Mouse (Mus musculus): Measurements from ENCODE around the gene Pip5k1c. TPM values are rescaled to one million over a fixed set of nuclear protein-coding genes. Genes with fewer than 3 reads are reported as not detected.
A peak's percentile ranks its signal among the peaks of the same experiment; 100 is the strongest.

Gene Pip5k1c
- polyA plus RNA-seq, 1 experiment from 2014 or later, result 76.4 TPM

- Histone ChIP-seq H3K27ac (ENCODE audit: low read depth, low read length) (no peak overlapping the region), H3K4me3 (ENCODE audit: low read depth, low read length) (peak overlapping the region; percentile 18; the same call in 1 of the 2 replicates), H3K4me2 (ENCODE audit: low read length) (peak overlapping the region; percentile 47), H3K27me3 (replicated peaks; ENCODE audit: control insufficient read depth, insufficient read depth, low read length) (peaks cover 27% of the 10 kb centered on the region), H3K9ac (ENCODE audit: low read length) (peak overlapping the region; percentile 52), H3K9me3 (replicated peaks; ENCODE audit: control insufficient read depth, low read length) (no peaks in the 10 kb centered on the region), H3K4me1 (ENCODE audit: control insufficient read depth, insufficient read depth, low read length) (peaks cover 16% of the 10 kb centered on the region), H3K36me3 (ENCODE audit: control insufficient read depth, insufficient read depth, low read length) (peaks cover 31% of the 10 kb centered on the region)
- ATAC-seq, result no peak
- 12% methylated on average over 53 of the region's 54 CpGs for WGBS
- DNase-seq (ENCODE audit: low spot score), result no peak
These were observed 70.9 kb downstream of the Pip5k1c start for GRCm38 (mm10) chr10:81363436-81364346.

GRCm38 (mm10) chr10:81364666-81365065 lies 71.9 kb downstream of the Pip5k1c start:
- Histone ChIP-seq H3K27ac (ENCODE audit: low read depth, low read length) (no peak overlapping the region), H3K9me3 (replicated peaks; ENCODE audit: control insufficient read depth, low read length) (no peaks in the 10 kb centered on the region), H3K27me3 (replicated peaks; ENCODE audit: control insufficient read depth, insufficient read depth, low read length) (peaks cover 27% of the 10 kb centered on the region), H3K36me3 (ENCODE audit: control insufficient read depth, insufficient read depth, low read length) (peaks cover 41% of the 10 kb centered on the region), H3K9ac (ENCODE audit: low read length) (peak overlapping the region; percentile 52; the same call in 1 of the 2 replicates), H3K4me2 (ENCODE audit: low read length) (peak overlapping the region; percentile 47), H3K4me1 (ENCODE audit: control insufficient read depth, insufficient read depth, low read length) (peaks cover 16% of the 10 kb centered on the region), H3K4me3 (ENCODE audit: low read depth, low read length) (peak overlapping the region; percentile 18)
- WGBS, result 9% methylated on average over 28 of the region's 28 CpGs
- DNase-seq (ENCODE audit: low spot score) (no peak), ATAC-seq (peak; percentile 9; the same call in 1 of the 2 replicates)

GRCm38 (mm10) chr10:81365073-81365472 lies 72.3 kb downstream of the Pip5k1c start:
- WGBS, result 24% methylated on average over 4 of the region's 4 CpGs
- Histone ChIP-seq H3K9ac (ENCODE audit: low read length) (no peak overlapping the region), H3K27ac (ENCODE audit: low read depth, low read length) (no peak overlapping the region), H3K4me2 (ENCODE audit: low read length) (no peak overlapping the region; the same call in 1 of the 2 replicates), H3K9me3 (replicated peaks; ENCODE audit: control insufficient read depth, low read length) (no peaks in the 10 kb centered on the region), H3K27me3 (replicated peaks; ENCODE audit: control insufficient read depth, insufficient read depth, low read length) (peaks cover 27% of the 10 kb centered on the region), H3K4me3 (ENCODE audit: low read depth, low read length) (no peak overlapping the region), H3K4me1 (ENCODE audit: control insufficient read depth, insufficient read depth, low read length) (peaks cover 16% of the 10 kb centered on the region), H3K36me3 (ENCODE audit: control insufficient read depth, insufficient read depth, low read length) (peaks cover 45% of the 10 kb centered on the region)
- DNase-seq (ENCODE audit: low spot score), result no peak
- ATAC-seq, result peak; percentile 14; the same call in 1 of the 2 replicates

- H3K4me2 ChIP-seq (ENCODE audit: low read length), result peak within 1 kb of the TSS; percentile 47
- H3K4me1 ChIP-seq (ENCODE audit: control insufficient read depth, insufficient read depth, low read length), result peaks cover 16% of the 10 kb centered on the region
- ATAC-seq (peak; percentile 11; the same call in 1 of the 2 replicates), DNase-seq (ENCODE audit: low spot score) (no peak)
- WGBS, result 13% methylated on average over 12 of the region's 12 CpGs
- no peaks in the 10 kb centered on the region for H3K9me3 ChIP-seq (replicated peaks; ENCODE audit: control insufficient read depth, low read length)
- H3K27me3 ChIP-seq (replicated peaks; ENCODE audit: control insufficient read depth, insufficient read depth, low read length), result peaks cover 27% of the 10 kb centered on the region
- peaks cover 53% of the 10 kb centered on the region for H3K36me3 ChIP-seq (ENCODE audit: control insufficient read depth, insufficient read depth, low read length)
- H3K4me3 ChIP-seq (ENCODE audit: low read depth, low read length), result peak within 1 kb of the TSS; percentile 18
- no peak within 1 kb of the TSS for H3K9ac ChIP-seq (ENCODE audit: low read length)
- no peak within 1 kb of the TSS for H3K27ac ChIP-seq (ENCODE audit: low read depth, low read length)
These were observed 73.1 kb downstream of the Pip5k1c start, which contains the start of gene 4930404N11Rik for GRCm38 (mm10) chr10:81365672-81366476. 4930404N11Rik (minus strand) TSS chr10:81365816.

- Histone ChIP-seq H3K27ac (ENCODE audit: low read depth, low read length) (no peak overlapping the region), H3K4me3 (ENCODE audit: low read depth, low read length) (no peak overlapping the region), H3K27me3 (replicated peaks; ENCODE audit: control insufficient read depth, insufficient read depth, low read length) (peaks cover 27% of the 10 kb centered on the region), H3K4me1 (ENCODE audit: control insufficient read depth, insufficient read depth, low read length) (peaks cover 16% of the 10 kb centered on the region), H3K4me2 (ENCODE audit: low read length) (no peak overlapping the region), H3K9me3 (replicated peaks; ENCODE audit: control insufficient read depth, low read length) (no peaks in the 10 kb centered on the region), H3K9ac (ENCODE audit: low read length) (no peak overlapping the region), H3K36me3 (ENCODE audit: control insufficient read depth, insufficient read depth, low read length) (peaks cover 61% of the 10 kb centered on the region)
- ATAC-seq, result no peak
- no peak for DNase-seq (ENCODE audit: low spot score)
- 82% methylated on average over 6 of the region's 6 CpGs for WGBS
These were observed 73.9 kb downstream of the Pip5k1c start for GRCm38 (mm10) chr10:81366477-81367206.

- Histone ChIP-seq H3K9me3 (replicated peaks; ENCODE audit: control insufficient read depth, low read length) (no peaks in the 10 kb centered on the region), H3K27ac (ENCODE audit: low read depth, low read length) (no peak overlapping the region), H3K4me3 (ENCODE audit: low read depth, low read length) (no peak overlapping the region), H3K9ac (ENCODE audit: low read length) (no peak overlapping the region), H3K4me2 (ENCODE audit: low read length) (no peak overlapping the region), H3K27me3 (replicated peaks; ENCODE audit: control insufficient read depth, insufficient read depth, low read length) (peaks cover 27% of the 10 kb centered on the region), H3K4me1 (ENCODE audit: control insufficient read depth, insufficient read depth, low read length) (peaks cover 16% of the 10 kb centered on the region), H3K36me3 (ENCODE audit: control insufficient read depth, insufficient read depth, low read length) (peaks cover 62% of the 10 kb centered on the region)
- ATAC-seq, result no peak
- 80% methylated on average over 6 of the region's 6 CpGs for whole genome bisulfite sequencing
- DNase-seq (ENCODE audit: low spot score), result no peak
These were observed 74.4 kb downstream of the Pip5k1c start for GRCm38 (mm10) chr10:81367207-81367495.

Small RNA genes lying within 50 kb of the gene (microRNA-seq; reads per million reads assigned to microRNA genes)
- gene Mir3057, result 7.9 reads per million, percentile 30 among the genes with 10 or more reads in this experiment

Other genes with a start within 250 kb of the Pip5k1c start
- gene Sgta, start 232.8 kb upstream of the Pip5k1c start, polyA plus RNA-seq (2014; fragmentation: Nextera tagmentation; extraction: Ambion mirVana), result 304 and 312 TPM in 2 replicates
- 38.9 and 45.6 TPM in 2 replicates for gene Thop1, start 222.9 kb upstream of the Pip5k1c start, polyA plus RNA-seq (2014; fragmentation: Nextera tagmentation; extraction: Ambion mirVana)
- 0.14 and 0.25 TPM in 2 replicates for gene Creb3l3, start 194.1 kb upstream of the Pip5k1c start, polyA plus RNA-seq (2014; fragmentation: Nextera tagmentation; extraction: Ambion mirVana)
- 180 and 203 TPM in 2 replicates for gene Map2k2, start 187.0 kb upstream of the Pip5k1c start, polyA plus RNA-seq (2014; fragmentation: Nextera tagmentation; extraction: Ambion mirVana)
- gene Zbtb7a, start 157.7 kb upstream of the Pip5k1c start, polyA plus RNA-seq (2014; fragmentation: Nextera tagmentation; extraction: Ambion mirVana), result 6.2 and 8.2 TPM in 2 replicates
- 44.0 and 45.5 TPM in 2 replicates for gene Pias4, start 125.0 kb upstream of the Pip5k1c start, polyA plus RNA-seq (2014; fragmentation: Nextera tagmentation; extraction: Ambion mirVana)
- gene Eef2, start 116.3 kb upstream of the Pip5k1c start, polyA plus RNA-seq (2014; fragmentation: Nextera tagmentation; extraction: Ambion mirVana), result 474 and 520 TPM in 2 replicates
- gene Dapk3, start 110.0 kb upstream of the Pip5k1c start, polyA plus RNA-seq (2014; fragmentation: Nextera tagmentation; extraction: Ambion mirVana), result 49.0 and 50.0 TPM in 2 replicates
- not detected in 2 replicates for gene 4930442H23Rik, start 109.1 kb upstream of the Pip5k1c start, polyA plus RNA-seq (2014; fragmentation: Nextera tagmentation; extraction: Ambion mirVana)
- not detected in 2 replicates for gene Nmrk2, start 90.9 kb upstream of the Pip5k1c start, polyA plus RNA-seq (2014; fragmentation: Nextera tagmentation; extraction: Ambion mirVana)
- 56.6 and 78.4 TPM in 2 replicates for gene Atcay, start 62.1 kb upstream of the Pip5k1c start, polyA plus RNA-seq (2014; fragmentation: Nextera tagmentation; extraction: Ambion mirVana)
- gene Zfr2, start 59.8 kb upstream of the Pip5k1c start, polyA plus RNA-seq (2014; fragmentation: Nextera tagmentation; extraction: Ambion mirVana), result 7.5 and 13.4 TPM in 2 replicates
- 12.3 and 17.4 TPM in 2 replicates for gene Matk, start 40.0 kb upstream of the Pip5k1c start, polyA plus RNA-seq (2014; fragmentation: Nextera tagmentation; extraction: Ambion mirVana)
- 107 and 136 TPM in 2 replicates for gene Mrpl54, start 26.0 kb upstream of the Pip5k1c start, polyA plus RNA-seq (2014; fragmentation: Nextera tagmentation; extraction: Ambion mirVana)
- gene Apba3, start 26.0 kb upstream of the Pip5k1c start, polyA plus RNA-seq (2014; fragmentation: Nextera tagmentation; extraction: Ambion mirVana), result 30.5 and 36.8 TPM in 2 replicates
- 4.8 and 7.0 TPM in 2 replicates for gene Tjp3, start 1.4 kb upstream of the Pip5k1c start, polyA plus RNA-seq (2014; fragmentation: Nextera tagmentation; extraction: Ambion mirVana)
- gene Cactin, start 28.1 kb downstream of the Pip5k1c start, polyA plus RNA-seq (2014; fragmentation: Nextera tagmentation; extraction: Ambion mirVana), result 16.8 and 22.2 TPM in 2 replicates
- 2.9 and 4.1 TPM in 2 replicates for gene Tbxa2r, start 35.8 kb downstream of the Pip5k1c start, polyA plus RNA-seq (2014; fragmentation: Nextera tagmentation; extraction: Ambion mirVana)
- not detected in 2 replicates for gene Gipc3, start 50.3 kb downstream of the Pip5k1c start, polyA plus RNA-seq (2014; fragmentation: Nextera tagmentation; extraction: Ambion mirVana)
- gene Hmg20b, start 57.5 kb downstream of the Pip5k1c start, polyA plus RNA-seq (2014; fragmentation: Nextera tagmentation; extraction: Ambion mirVana), result 42.5 and 44.4 TPM in 2 replicates
- gene Mfsd12, start 64.5 kb downstream of the Pip5k1c start, polyA plus RNA-seq (2014; fragmentation: Nextera tagmentation; extraction: Ambion mirVana), result 4.1 and 4.9 TPM in 2 replicates
- gene 4930404N11Rik, start 72.9 kb downstream of the Pip5k1c start, polyA plus RNA-seq (2014; fragmentation: Nextera tagmentation; extraction: Ambion mirVana), result 0.33 TPM in 1 of 2 replicates, not detected in the other
- 101 and 109 TPM in 2 replicates for gene Fzr1, start 85.6 kb downstream of the Pip5k1c start, polyA plus RNA-seq (2014; fragmentation: Nextera tagmentation; extraction: Ambion mirVana)
- 78.7 and 78.8 TPM in 2 replicates for gene Dohh, start 91.5 kb downstream of the Pip5k1c start, polyA plus RNA-seq (2014; fragmentation: Nextera tagmentation; extraction: Ambion mirVana)
- 3.6 and 4.8 TPM in 2 replicates for gene Gm48551, start 91.5 kb downstream of the Pip5k1c start, polyA plus RNA-seq (2014; fragmentation: Nextera tagmentation; extraction: Ambion mirVana)
- 0.65 and 0.69 TPM in 2 replicates for gene Gm48552, start 96.0 kb downstream of the Pip5k1c start, polyA plus RNA-seq (2014; fragmentation: Nextera tagmentation; extraction: Ambion mirVana)
- gene Smim24, start 100.1 kb downstream of the Pip5k1c start, polyA plus RNA-seq (2014; fragmentation: Nextera tagmentation; extraction: Ambion mirVana), result 1.5 and 2.0 TPM in 2 replicates
- gene Nfic, start 162.7 kb downstream of the Pip5k1c start, polyA plus RNA-seq (2014; fragmentation: Nextera tagmentation; extraction: Ambion mirVana), result 16.6 and 17.9 TPM in 2 replicates
- gene Celf5, start 189.7 kb downstream of the Pip5k1c start, polyA plus RNA-seq (2014; fragmentation: Nextera tagmentation; extraction: Ambion mirVana), result 57.9 and 69.6 TPM in 2 replicates
- gene Ncln, start 203.4 kb downstream of the Pip5k1c start, polyA plus RNA-seq (2014; fragmentation: Nextera tagmentation; extraction: Ambion mirVana), result 36.8 and 52.0 TPM in 2 replicates
- gene S1pr4, start 207.2 kb downstream of the Pip5k1c start, polyA plus RNA-seq (2014; fragmentation: Nextera tagmentation; extraction: Ambion mirVana), result 0.26 and 0.53 TPM in 2 replicates
- gene Gna15, start 231.3 kb downstream of the Pip5k1c start, polyA plus RNA-seq (2014; fragmentation: Nextera tagmentation; extraction: Ambion mirVana), result 0.90 and 1.2 TPM in 2 replicates

Measured in forebrain, embryonic 14.5 days (tissue).